Mouse (Mus musculus) kidney, embryonic 16.5 days (tissue): ENCODE data around the gene Olfr196. TPM values are rescaled to one million over a fixed set of nuclear protein-coding genes. Genes with fewer than 3 reads are reported as not detected.
"Not testable (repeated sequence)": the region's sequence is repeated elsewhere in the genome, so short reads cannot be mapped to it uniquely, and the experiment has no call there.

Source experiments
- ATAC-seq: fragments of 200-750 bp; cut with Nextera tagmentation; 2 replicates; pipeline ENCODE4 v1.8.0; 2017; ENCODE audit warnings: moderate TSS enrichment; ENCODE audit not compliant: low FRiP score, low TSS enrichment
- H3K27ac ChIP-seq: fragments of 300-500 bp; sonication (generic); 2 replicates; pipeline ENCODE4 v1.5.1; 2014; ENCODE audit warnings: low read length
- H3K27me3 ChIP-seq: fragments of 300-500 bp; sonication (generic); 2 replicates; pipeline ENCODE4 v1.6.1; 2014; ENCODE audit warnings: low read length, control low read depth, mixed read lengths; ENCODE audit not compliant: insufficient read depth
- H3K36me3 ChIP-seq: fragments of 300-500 bp; sonication (generic); 2 replicates; pipeline ENCODE4 v1.6.1; 2014; ENCODE audit warnings: low read length, control low read depth, mixed read lengths; ENCODE audit not compliant: insufficient read depth
- H3K4me1 ChIP-seq: fragments of 300-500 bp; sonication (generic); 2 replicates; pipeline ENCODE4 v1.6.1; 2014; ENCODE audit warnings: low read length, control low read depth, mixed read lengths; ENCODE audit not compliant: insufficient read depth
- H3K4me2 ChIP-seq: fragments of 300-500 bp; sonication (generic); replicated peaks from 2 replicates; pipeline ENCODE4 v1.6.1; 2014; ENCODE audit warnings: low read depth, low read length
- H3K4me3 ChIP-seq: fragments of 300-500 bp; sonication (generic); 2 replicates; pipeline ENCODE4 v1.5.1; 2014; ENCODE audit warnings: mild to moderate bottlenecking, low read length
- H3K9ac ChIP-seq: fragments of 300-500 bp; sonication (generic); replicated peaks from 2 replicates; pipeline ENCODE4 v1.6.1; 2014; ENCODE audit warnings: low read length
- H3K9me3 ChIP-seq: fragments of 300-500 bp; sonication (generic); 2 replicates; pipeline ENCODE4 v1.6.1; 2016; ENCODE audit warnings: low read length, control low read depth
- WGBS: fragments of 180-500 bp; shearing (Covaris S2); extraction: QIAGEN DNeasy Blood & Tissue Kit; methylation state at CpG from one replicate; pipeline ENCODE4 v1.1.7; 2014; 5-methylcytosine and 5-hydroxymethylcytosine counted together
- polyA plus RNA-seq: library from polyadenylated mRNA; unstranded; fragments of >200 nt; fragmentation: Nextera tagmentation; extraction: Ambion mirVana; gene quantifications from 2 replicates; pipeline ENCODE4 v1.2.1, GENCODE M21; 2015

Gene Olfr196
- not detected in 2 replicates for polyA plus RNA-seq

GRCm38 (mm10) chr16:59170354-59170753 lies at the start of gene Olfr196:
Gene Olfr196 (minus strand): TSS chr16:59170454.
- no peaks in the 10 kb centered on the region for H3K9me3 ChIP-seq
- no peak within 1 kb of the TSS for H3K4me3 ChIP-seq
- H3K27ac ChIP-seq, result no peak within 1 kb of the TSS
- H3K9ac ChIP-seq, result no peak within 1 kb of the TSS
- no peak within 1 kb of the TSS for H3K4me2 ChIP-seq
- ATAC-seq, result no peak
- H3K4me1 ChIP-seq, result no peaks in the 10 kb centered on the region
- H3K36me3 ChIP-seq, result no peaks in the 10 kb centered on the region
- no peaks in the 10 kb centered on the region for H3K27me3 ChIP-seq
- WGBS, result 76% methylated on average over 3 of the region's 3 CpGs

- not testable (repeated sequence) for H3K4me3 ChIP-seq, H3K9ac ChIP-seq, H3K27me3 ChIP-seq, H3K4me2 ChIP-seq, H3K9me3 ChIP-seq, H3K36me3 ChIP-seq, ATAC-seq, H3K4me1 ChIP-seq, H3K27ac ChIP-seq
- 84% methylated on average over 1 of the region's 1 CpGs for WGBS
Measured at GRCm38 (mm10) chr16:59219667-59220066, 49.4 kb upstream of the Olfr196 start, which contains the start of gene Olfr199. Gene Olfr199 (minus strand): TSS chr16:59219767.

- not testable (repeated sequence) for H3K27ac ChIP-seq, H3K4me2 ChIP-seq, H3K27me3 ChIP-seq, H3K4me3 ChIP-seq, ATAC-seq, H3K4me1 ChIP-seq, H3K9me3 ChIP-seq, H3K9ac ChIP-seq, H3K36me3 ChIP-seq
- 79% methylated on average over 3 of the region's 3 CpGs for WGBS
Measured at GRCm38 (mm10) chr16:59217861-59218260, 47.6 kb upstream of the Olfr196 start.

GRCm38 (mm10) chr16:59203433-59203832 lies 33.2 kb upstream of the Olfr196 start, which contains the start of gene Olfr198:
Gene Olfr198 (minus strand): TSS chr16:59203533.
- not testable (repeated sequence) for H3K4me2 ChIP-seq, H3K4me3 ChIP-seq, H3K27ac ChIP-seq, H3K36me3 ChIP-seq, H3K4me1 ChIP-seq, ATAC-seq, H3K27me3 ChIP-seq, H3K9ac ChIP-seq, H3K9me3 ChIP-seq
- 78% methylated on average over 1 of the region's 1 CpGs for WGBS

GRCm38 (mm10) chr16:59151996-59152395 lies 18.3 kb downstream of the Olfr196 start:
- Histone ChIP-seq H3K9me3 (no peaks in the 10 kb centered on the region), H3K4me1 (no peaks in the 10 kb centered on the region), H3K36me3 (no peaks in the 10 kb centered on the region), H3K4me2 (no peak overlapping the region), H3K9ac (no peak overlapping the region), H3K27me3 (no peaks in the 10 kb centered on the region), H3K27ac (no peak overlapping the region), H3K4me3 (no peak overlapping the region)
- ATAC-seq, result no peak
- WGBS, result 83% methylated on average over 2 of the region's 2 CpGs

GRCm38 (mm10) chr16:59146746-59147145 lies 23.5 kb downstream of the Olfr196 start, which contains the start of gene Olfr195:
Gene Olfr195 (plus strand): TSS chr16:59147046.
- H3K27ac ChIP-seq, result no peak within 1 kb of the TSS
- H3K4me1 ChIP-seq, result no peaks in the 10 kb centered on the region
- H3K9me3 ChIP-seq, result no peaks in the 10 kb centered on the region
- no peaks in the 10 kb centered on the region for H3K36me3 ChIP-seq
- H3K4me3 ChIP-seq, result no peak within 1 kb of the TSS
- 93% methylated on average over 1 of the region's 1 CpGs for WGBS
- H3K9ac ChIP-seq, result no peak within 1 kb of the TSS
- no peak for ATAC-seq
- no peaks in the 10 kb centered on the region for H3K27me3 ChIP-seq
- no peak within 1 kb of the TSS for H3K4me2 ChIP-seq

- H3K4me3 ChIP-seq, result no peak overlapping the region
- H3K4me1 ChIP-seq, result no peaks in the 10 kb centered on the region
- no peak overlapping the region for H3K9ac ChIP-seq
- no peak overlapping the region for H3K27ac ChIP-seq
- H3K36me3 ChIP-seq, result no peaks in the 10 kb centered on the region
- H3K27me3 ChIP-seq, result no peaks in the 10 kb centered on the region
- H3K9me3 ChIP-seq, result no peaks in the 10 kb centered on the region
- no peak overlapping the region for H3K4me2 ChIP-seq
- ATAC-seq, result no peak
Measured at GRCm38 (mm10) chr16:59141105-59141504, 29.1 kb downstream of the Olfr196 start.

GRCm38 (mm10) chr16:59130740-59131139 lies 39.5 kb downstream of the Olfr196 start:
- Histone ChIP-seq H3K27ac (no peak overlapping the region), H3K4me2 (no peak overlapping the region), H3K27me3 (no peaks in the 10 kb centered on the region), H3K9ac (no peak overlapping the region), H3K4me3 (no peak overlapping the region), H3K9me3 (peaks cover 3% of the 10 kb centered on the region; the same call in 1 of the 2 replicates), H3K36me3 (no peaks in the 10 kb centered on the region), H3K4me1 (no peaks in the 10 kb centered on the region)
- ATAC-seq, result no peak
- WGBS, result 78% methylated on average over 1 of the region's 1 CpGs

GRCm38 (mm10) chr16:59120969-59121368 lies 49.3 kb downstream of the Olfr196 start, which contains the start of gene Olfr194:
Gene Olfr194 (minus strand): TSS chr16:59121069.
- Histone ChIP-seq H3K36me3 (no peaks in the 10 kb centered on the region), H3K27ac (no peak within 1 kb of the TSS), H3K4me1 (no peaks in the 10 kb centered on the region), H3K9me3 (0 out of 2 replicates have a peak, but pooled peaks cover 3% of the 10 kb centered on the region), H3K4me2 (no peak within 1 kb of the TSS), H3K27me3 (no peaks in the 10 kb centered on the region), H3K4me3 (no peak within 1 kb of the TSS), H3K9ac (no peak within 1 kb of the TSS)
- ATAC-seq, result no peak
